Mouse (Mus musculus): Measurements from ENCODE around the gene Asic2. TPM values are rescaled to one million over a fixed set of nuclear protein-coding genes. Genes with fewer than 3 reads are reported as not detected.

The Asic2 gene
- total and polyA plus RNA-seq, 2 experiments from 2014 or later, result 19.2 to 57.3 TPM

GRCm38 (mm10) chr11:81814816-81815215 is 153.4 kb downstream of the Asic2 start:
- Histone ChIP-seq H3K36me3 (ENCODE audit: insufficient read depth, low read length) (no peaks in the 10 kb centered on the region), H3K27ac (no peak overlapping the region), H3K9me3 (ENCODE audit: low read length) (no peaks in the 10 kb centered on the region), H3K4me1 (ENCODE audit: insufficient read depth, low read length) (0 out of 2 replicates have a peak, but pooled peaks cover 5% of the 10 kb centered on the region), H3K4me2 (ENCODE audit: low read depth, low read length) (no peak overlapping the region), H3K9ac (replicated peaks; ENCODE audit: low read length) (no peak overlapping the region), H3K4me3 (ENCODE audit: low read length) (no peak overlapping the region), H3K27me3 (ENCODE audit: insufficient read depth, low read length) (no peaks in the 10 kb centered on the region)
- WGBS, result 52% methylated on average over 1 of the region's 1 CpGs
- DNase-seq (ENCODE audit: low spot score), result peak; percentile 25
- ATAC-seq, result no peak
- TF ChIP-seq CTCF (IDR thresholded peaks at IDR 0.05; ENCODE audit: low read depth), result no peak

- no peaks in the 10 kb centered on the region for H3K36me3 ChIP-seq (ENCODE audit: insufficient read depth, low read length)
- ATAC-seq (no peak), DNase-seq (ENCODE audit: low spot score) (no peak)
- WGBS, result 78% methylated on average over 11 of the region's 11 CpGs
- H3K27ac ChIP-seq, result no peak overlapping the region
- no peak overlapping the region for H3K4me2 ChIP-seq (ENCODE audit: low read depth, low read length)
- H3K4me3 ChIP-seq (ENCODE audit: low read length), result no peak overlapping the region
- no peak overlapping the region for H3K9ac ChIP-seq (replicated peaks; ENCODE audit: low read length)
- no peaks in the 10 kb centered on the region for H3K4me1 ChIP-seq (ENCODE audit: insufficient read depth, low read length)
- H3K27me3 ChIP-seq (ENCODE audit: insufficient read depth, low read length), result no peaks in the 10 kb centered on the region
- TF ChIP-seq CTCF (IDR thresholded peaks at IDR 0.05; ENCODE audit: low read depth), result no peak
- H3K9me3 ChIP-seq (ENCODE audit: low read length), result no peaks in the 10 kb centered on the region
These were observed 161.2 kb downstream of the Asic2 start for GRCm38 (mm10) chr11:81806905-81807659.

GRCm38 (mm10) chr11:81803544-81803943 is 164.7 kb downstream of the Asic2 start:
- no peak for TF ChIP-seq CTCF (IDR thresholded peaks at IDR 0.05; ENCODE audit: low read depth)
- 15% methylated on average over 2 of the region's 2 CpGs for WGBS
- Histone ChIP-seq H3K36me3 (ENCODE audit: insufficient read depth, low read length) (no peaks in the 10 kb centered on the region), H3K4me3 (ENCODE audit: low read length) (no peak overlapping the region), H3K9ac (replicated peaks; ENCODE audit: low read length) (no peak overlapping the region), H3K9me3 (ENCODE audit: low read length) (no peaks in the 10 kb centered on the region), H3K27me3 (ENCODE audit: insufficient read depth, low read length) (no peaks in the 10 kb centered on the region), H3K4me2 (ENCODE audit: low read depth, low read length) (no peak overlapping the region), H3K27ac (no peak overlapping the region), H3K4me1 (ENCODE audit: insufficient read depth, low read length) (no peaks in the 10 kb centered on the region)
- DNase-seq (ENCODE audit: low spot score) (no peak), ATAC-seq (no peak)

- no peaks in the 10 kb centered on the region for H3K36me3 ChIP-seq (ENCODE audit: insufficient read depth, low read length)
- H3K9me3 ChIP-seq (ENCODE audit: low read length), result no peaks in the 10 kb centered on the region
- H3K9ac ChIP-seq (replicated peaks; ENCODE audit: low read length), result no peak overlapping the region
- 43% methylated on average over 1 of the region's 1 CpGs for whole genome bisulfite sequencing
- no peak overlapping the region for H3K4me2 ChIP-seq (ENCODE audit: low read depth, low read length)
- no peaks in the 10 kb centered on the region for H3K27me3 ChIP-seq (ENCODE audit: insufficient read depth, low read length)
- ATAC-seq (no peak), DNase-seq (ENCODE audit: low spot score) (no peak)
- H3K27ac ChIP-seq, result no peak overlapping the region
- no peak overlapping the region for H3K4me3 ChIP-seq (ENCODE audit: low read length)
- TF ChIP-seq CTCF (IDR thresholded peaks at IDR 0.05; ENCODE audit: low read depth), result no peak
- no peaks in the 10 kb centered on the region for H3K4me1 ChIP-seq (ENCODE audit: insufficient read depth, low read length)
These were observed 165.6 kb downstream of the Asic2 start for GRCm38 (mm10) chr11:81802614-81803013.

- ATAC-seq (no peak), DNase-seq (ENCODE audit: low spot score) (no peak)
- H3K4me2 ChIP-seq (ENCODE audit: low read depth, low read length), result no peak overlapping the region
- H3K27ac ChIP-seq, result no peak overlapping the region
- no peak overlapping the region for H3K4me3 ChIP-seq (ENCODE audit: low read length)
- WGBS, result 78% methylated on average over 4 of the region's 4 CpGs
- no peaks in the 10 kb centered on the region for H3K9me3 ChIP-seq (ENCODE audit: low read length)
- no peak for TF ChIP-seq CTCF (IDR thresholded peaks at IDR 0.05; ENCODE audit: low read depth)
- H3K4me1 ChIP-seq (ENCODE audit: insufficient read depth, low read length), result no peaks in the 10 kb centered on the region
- H3K9ac ChIP-seq (replicated peaks; ENCODE audit: low read length), result no peak overlapping the region
- no peaks in the 10 kb centered on the region for H3K27me3 ChIP-seq (ENCODE audit: insufficient read depth, low read length)
- H3K36me3 ChIP-seq (ENCODE audit: insufficient read depth, low read length), result no peaks in the 10 kb centered on the region
These were observed 167.4 kb downstream of the Asic2 start for GRCm38 (mm10) chr11:81800899-81801298.

GRCm38 (mm10) chr11:81793588-81793987 is 174.7 kb downstream of the Asic2 start:
- no peak for TF ChIP-seq CTCF (IDR thresholded peaks at IDR 0.05; ENCODE audit: low read depth)

GRCm38 (mm10) chr11:81791579-81791978 is 176.7 kb downstream of the Asic2 start:
- Histone ChIP-seq H3K4me2 (ENCODE audit: low read depth, low read length) (no peak overlapping the region), H3K27ac (no peak overlapping the region), H3K27me3 (ENCODE audit: insufficient read depth, low read length) (no peaks in the 10 kb centered on the region), H3K9ac (replicated peaks; ENCODE audit: low read length) (no peak overlapping the region), H3K36me3 (ENCODE audit: insufficient read depth, low read length) (no peaks in the 10 kb centered on the region), H3K4me1 (ENCODE audit: insufficient read depth, low read length) (no peaks in the 10 kb centered on the region), H3K4me3 (ENCODE audit: low read length) (no peak overlapping the region), H3K9me3 (ENCODE audit: low read length) (no peaks in the 10 kb centered on the region)
- no peak for TF ChIP-seq CTCF (IDR thresholded peaks at IDR 0.05; ENCODE audit: low read depth)
- WGBS, result 22% methylated on average over 1 of the region's 1 CpGs
- DNase-seq (ENCODE audit: low spot score) (no peak), ATAC-seq (no peak)

More at GRCm38 (mm10) chr11:81793588-81793987, 174.7 kb downstream of the Asic2 start:
- Histone ChIP-seq H3K9me3 (ENCODE audit: low read length) (no peaks in the 10 kb centered on the region), H3K4me2 (ENCODE audit: low read depth, low read length) (no peak overlapping the region), H3K9ac (replicated peaks; ENCODE audit: low read length) (no peak overlapping the region), H3K27me3 (ENCODE audit: insufficient read depth, low read length) (no peaks in the 10 kb centered on the region), H3K4me3 (ENCODE audit: low read length) (no peak overlapping the region), H3K27ac (no peak overlapping the region), H3K36me3 (ENCODE audit: insufficient read depth, low read length) (no peaks in the 10 kb centered on the region), H3K4me1 (ENCODE audit: insufficient read depth, low read length) (no peaks in the 10 kb centered on the region)
- 40% methylated on average over 2 of the region's 2 CpGs for WGBS
- DNase-seq (ENCODE audit: low spot score) (no peak), ATAC-seq (no peak)

Data from hindbrain, postnatal 0 days (tissue).